ENCODE assay signal across 22 mouse cellular contexts in the genomic region with DNA sequence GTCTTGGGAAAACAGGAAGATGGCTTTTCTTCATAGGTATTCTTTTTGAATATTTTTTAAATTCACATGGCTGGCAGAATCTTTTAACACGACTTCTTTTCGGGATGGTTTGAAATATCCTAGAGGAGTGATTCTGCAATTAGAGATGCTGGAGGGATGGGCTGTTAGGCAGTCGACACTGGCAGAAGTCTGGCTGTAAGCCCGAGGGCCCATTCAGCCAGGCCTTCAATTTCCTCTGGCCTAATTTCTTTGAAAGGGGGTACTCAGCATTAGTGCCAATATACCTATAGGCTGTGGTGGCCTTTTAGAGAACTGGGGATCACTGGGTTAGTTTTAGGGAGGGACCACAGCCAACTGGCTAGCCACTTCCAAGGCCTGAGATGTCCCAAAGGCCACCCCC.
DNase-seq lines count a peak whose midpoint lies in the region; ATAC-seq lines count a peak whose summit lies in the region.
"Had no signal": no experiment of that assay in that cellular context is flagged by ENCODE, and none has a peak within 500 bp of the region (broad histone marks: within the 10 kb centered on the region; RNA-seq: fewer than 3 reads in every experiment).

No protein-coding gene starts in this region.

- ATAC-seq in forebrain, embryonic 15.5 days (replicated peaks) = no peak
- no peak for ATAC-seq in forebrain, embryonic 16.5 days
- no peak for ATAC-seq in midbrain, embryonic 16.5 days
- ATAC-seq in midbrain, embryonic 14.5 days (ENCODE audit: low FRiP score, low TSS enrichment) = no peak
- ATAC-seq in neural tube, embryonic 14.5 days (ENCODE audit: low read depth) = no peak
- ATAC-seq: intestine, embryonic 16.5 days had no signal

- WGBS in forebrain, embryonic 15.5 days = 37% methylated on average over 4 of the region's 4 CpGs
- 15% methylated on average over 4 of the region's 4 CpGs for WGBS in forebrain, embryonic 16.5 days
- WGBS in midbrain, embryonic 10.5 days = 84% methylated on average over 4 of the region's 4 CpGs
- WGBS in midbrain, embryonic 16.5 days = 52% methylated on average over 4 of the region's 4 CpGs
- 62% methylated on average over 4 of the region's 4 CpGs for WGBS in midbrain, embryonic 14.5 days
- 11% methylated on average over 4 of the region's 4 CpGs for whole genome bisulfite sequencing in neural tube, embryonic 14.5 days

- no peak overlapping the region for H3K9ac ChIP-seq in forebrain, embryonic 15.5 days (replicated peaks)
- H3K9ac ChIP-seq in forebrain, embryonic 16.5 days (replicated peaks; ENCODE audit: low read depth, low read length) = no peak overlapping the region
- no peak overlapping the region for H3K9ac ChIP-seq in midbrain, embryonic 16.5 days (ENCODE audit: low read depth, low read length)
- no peak overlapping the region for H3K9ac ChIP-seq in midbrain, embryonic 14.5 days (replicated peaks; ENCODE audit: low read length)
- H3K9ac ChIP-seq in neural tube, embryonic 14.5 days (replicated peaks; ENCODE audit: low read depth, low read length) = no peak overlapping the region
- H3K9ac ChIP-seq: limb, embryonic 15.5 days; liver, embryonic 14.5 days; lung, embryonic 14.5 days had no signal

- H3K4me1 ChIP-seq in forebrain, embryonic 15.5 days = peaks cover 64% of the 10 kb centered on the region
- H3K4me1 ChIP-seq in forebrain, embryonic 16.5 days (replicated peaks; ENCODE audit: control insufficient read depth, insufficient read depth, low read length) = peaks cover 56% of the 10 kb centered on the region
- peaks cover 90% of the 10 kb centered on the region for H3K4me1 ChIP-seq in midbrain, embryonic 10.5 days
- peaks cover 47% of the 10 kb centered on the region for H3K4me1 ChIP-seq in midbrain, embryonic 16.5 days (ENCODE audit: control insufficient read depth, insufficient read depth, low read length)
- peaks cover 55% of the 10 kb centered on the region for H3K4me1 ChIP-seq in midbrain, embryonic 14.5 days (ENCODE audit: control insufficient read depth, insufficient read depth, low read length)
- peaks cover 37% of the 10 kb centered on the region for H3K4me1 ChIP-seq in neural tube, embryonic 14.5 days (ENCODE audit: control insufficient read depth, insufficient read depth, low read length)

- H3K27ac ChIP-seq in forebrain, embryonic 15.5 days (replicated peaks) = peak overlapping the region; percentile 53
- no peak overlapping the region for H3K27ac ChIP-seq in forebrain, embryonic 16.5 days (ENCODE audit: low read length)
- H3K27ac ChIP-seq in midbrain, embryonic 10.5 days (replicated peaks) = peak overlapping the region; percentile 83; the same call in 1 of the 2 replicates
- no peak overlapping the region for H3K27ac ChIP-seq in midbrain, embryonic 16.5 days (ENCODE audit: low read length)
- H3K27ac ChIP-seq in midbrain, embryonic 14.5 days (replicated peaks; ENCODE audit: low read depth, low read length) = 0 out of 2 replicates have a peak overlapping the region, but pooled peaks have one; percentile 55
- H3K27ac ChIP-seq in neural tube, embryonic 14.5 days (ENCODE audit: low read depth, low read length) = peak overlapping the region; percentile 25; the same call in 1 of the 2 replicates
- H3K27ac ChIP-seq: limb, embryonic 15.5 days; liver, embryonic 14.5 days had no signal

- H3K9me3 ChIP-seq in forebrain, embryonic 15.5 days = no peaks in the 10 kb centered on the region
- no peaks in the 10 kb centered on the region for H3K9me3 ChIP-seq in forebrain, embryonic 16.5 days (ENCODE audit: control insufficient read depth, low read length)
- no peaks in the 10 kb centered on the region for H3K9me3 ChIP-seq in midbrain, embryonic 10.5 days (replicated peaks)
- no peaks in the 10 kb centered on the region for H3K9me3 ChIP-seq in midbrain, embryonic 16.5 days (replicated peaks; ENCODE audit: control insufficient read depth, low read length, poor library complexity, severe bottlenecking)
- no peaks in the 10 kb centered on the region for H3K9me3 ChIP-seq in midbrain, embryonic 14.5 days (ENCODE audit: control insufficient read depth, low read length)
- no peaks in the 10 kb centered on the region for H3K9me3 ChIP-seq in neural tube, embryonic 14.5 days (ENCODE audit: control insufficient read depth, low read length)
- H3K9me3 ChIP-seq: limb, embryonic 15.5 days; megakaryocyte, embryonic 14.5 days had no signal

- no peak for DNase-seq in midbrain, embryonic 10.5 days (ENCODE audit: low spot score)
- no peak for DNase-seq in midbrain, embryonic 14.5 days
- DNase-seq in yolk sac, embryonic 10.5 days (ENCODE audit: low spot score) = no peak
- DNase-seq: adrenal gland, adult 2 months; cerebellum, adult 11-12 months; cerebellum, postnatal 36 days; heart, adult 11 months; kidney, postnatal 25 days; left cerebral cortex, postnatal 4 days; lung, embryonic 14.5 days; lung, postnatal 36 days; thymus, adult 18-20 months; thymus, postnatal 36 days had no signal

- H3K36me3 ChIP-seq in forebrain, embryonic 15.5 days = no peaks in the 10 kb centered on the region
- no peaks in the 10 kb centered on the region for H3K36me3 ChIP-seq in forebrain, embryonic 16.5 days (ENCODE audit: control insufficient read depth, insufficient read depth)
- H3K36me3 ChIP-seq in midbrain, embryonic 10.5 days = peaks cover 8% of the 10 kb centered on the region; the same call in 1 of the 2 replicates
- H3K36me3 ChIP-seq in midbrain, embryonic 16.5 days (ENCODE audit: control insufficient read depth, insufficient read depth, low read length) = no peaks in the 10 kb centered on the region
- H3K36me3 ChIP-seq in midbrain, embryonic 14.5 days (ENCODE audit: control insufficient read depth, insufficient read depth, low read length) = no peaks in the 10 kb centered on the region
- H3K36me3 ChIP-seq in neural tube, embryonic 14.5 days (ENCODE audit: control insufficient read depth, insufficient read depth, low read length) = no peaks in the 10 kb centered on the region

- no peak overlapping the region for H3K4me3 ChIP-seq in forebrain, embryonic 15.5 days
- H3K4me3 ChIP-seq in forebrain, embryonic 16.5 days (replicated peaks; ENCODE audit: low read length) = no peak overlapping the region
- H3K4me3 ChIP-seq in midbrain, embryonic 10.5 days = no peak overlapping the region
- no peak overlapping the region for H3K4me3 ChIP-seq in midbrain, embryonic 16.5 days (ENCODE audit: low read depth, low read length)
- H3K4me3 ChIP-seq in midbrain, embryonic 14.5 days (replicated peaks; ENCODE audit: low read depth, low read length) = no peak overlapping the region
- no peak overlapping the region for H3K4me3 ChIP-seq in neural tube, embryonic 14.5 days (ENCODE audit: low read depth, low read length)
- H3K4me3 ChIP-seq: limb, embryonic 15.5 days; megakaryocyte, embryonic 14.5 days had no signal

- no peak overlapping the region for H3K4me2 ChIP-seq in forebrain, embryonic 15.5 days (replicated peaks)
- no peak overlapping the region for H3K4me2 ChIP-seq in forebrain, embryonic 16.5 days (ENCODE audit: low read length)
- no peak overlapping the region for H3K4me2 ChIP-seq in midbrain, embryonic 16.5 days (ENCODE audit: low read length)
- H3K4me2 ChIP-seq in midbrain, embryonic 14.5 days (ENCODE audit: low read length) = no peak overlapping the region
- H3K4me2 ChIP-seq in neural tube, embryonic 14.5 days (ENCODE audit: low read depth, low read length) = no peak overlapping the region
- H3K4me2 ChIP-seq: heart, embryonic 11.5 days; limb, embryonic 15.5 days; lung, embryonic 14.5 days had no signal

- H3K27me3 ChIP-seq in forebrain, embryonic 15.5 days = no peaks in the 10 kb centered on the region
- H3K27me3 ChIP-seq in forebrain, embryonic 16.5 days (replicated peaks; ENCODE audit: control insufficient read depth, insufficient read depth, low read length) = no peaks in the 10 kb centered on the region
- no peaks in the 10 kb centered on the region for H3K27me3 ChIP-seq in midbrain, embryonic 10.5 days (ENCODE audit: low read depth, poor library complexity, severe bottlenecking)
- H3K27me3 ChIP-seq in midbrain, embryonic 16.5 days (ENCODE audit: control insufficient read depth, insufficient read depth, low read depth, low read length) = no peaks in the 10 kb centered on the region
- no peaks in the 10 kb centered on the region for H3K27me3 ChIP-seq in midbrain, embryonic 14.5 days (ENCODE audit: control insufficient read depth, insufficient read depth, low read length)
- no peaks in the 10 kb centered on the region for H3K27me3 ChIP-seq in neural tube, embryonic 14.5 days (ENCODE audit: control insufficient read depth, insufficient read depth, low read length)
- H3K27me3 ChIP-seq: limb, embryonic 15.5 days; megakaryocyte, embryonic 14.5 days had no signal

Comparison
In these comparisons a context has a peak if more than half of its experiments do, and no peak if none do; other contexts are left out.
1. H3K27ac ChIP-seq: peak in forebrain, embryonic 15.5 days (single experiment), midbrain, embryonic 10.5 days (single experiment), midbrain, embryonic 14.5 days (single experiment) and neural tube, embryonic 14.5 days (single experiment); none in forebrain, embryonic 16.5 days (single experiment) and midbrain, embryonic 16.5 days (single experiment).